Mouse (Mus musculus): ENCODE measurements around the gene Tesk1. TPM values are rescaled to one million over a fixed set of nuclear protein-coding genes. Genes with fewer than 3 reads are reported as not detected.

Gene Tesk1
- polyA plus RNA-seq, 1 experiment from 2014 or later, result 3.4 TPM

- Histone ChIP-seq H3K4me2 (ENCODE audit: low read depth, low read length) (no peak overlapping the region), H3K36me3 (ENCODE audit: control insufficient read depth, insufficient read depth, low read length) (no peaks in the 10 kb centered on the region), H3K27ac (ENCODE audit: low read length) (peak overlapping the region; percentile 68; the same call in 1 of the 2 replicates), H3K4me1 (replicated peaks; ENCODE audit: control insufficient read depth, insufficient read depth, low read length) (peaks cover 46% of the 10 kb centered on the region), H3K4me3 (ENCODE audit: low read length) (no peak overlapping the region), H3K9me3 (ENCODE audit: control insufficient read depth, low read length) (no peaks in the 10 kb centered on the region), H3K9ac (ENCODE audit: low read length) (peak overlapping the region; percentile 38; the same call in 1 of the 2 replicates), H3K27me3 (ENCODE audit: control insufficient read depth, insufficient read depth, low read depth, low read length) (no peaks in the 10 kb centered on the region)
- ATAC-seq (ENCODE audit: low read depth), result no peak
- 76% methylated on average over 10 of the region's 10 CpGs for WGBS
Measured at GRCm38 (mm10) chr4:43401486-43401885, 40.3 kb upstream of the Tesk1 start.

DNA sequence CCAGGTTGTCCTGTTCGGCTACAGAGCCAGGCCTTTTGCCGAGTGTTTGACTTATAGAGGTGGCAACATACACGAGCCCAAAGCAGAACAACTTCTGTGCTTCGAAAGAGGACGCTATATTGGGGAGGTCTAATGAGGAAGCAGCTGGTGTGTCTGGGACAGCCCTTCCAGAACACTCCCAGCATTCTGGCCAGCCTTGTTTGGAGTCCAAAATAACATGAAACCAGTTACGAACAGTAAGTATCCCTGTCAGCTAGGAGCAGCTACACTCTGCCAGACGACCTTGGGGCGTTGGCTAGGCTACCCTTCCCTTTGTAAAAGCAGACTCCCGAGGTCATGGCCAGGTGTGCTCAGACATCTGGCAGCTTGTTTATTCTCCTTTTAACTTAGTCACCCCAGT, 39.5 kb upstream of the Tesk1 start:
- Histone ChIP-seq H3K9me3 (ENCODE audit: control insufficient read depth, low read length) (no peaks in the 10 kb centered on the region), H3K9ac (ENCODE audit: low read length) (no peak overlapping the region), H3K36me3 (ENCODE audit: control insufficient read depth, insufficient read depth, low read length) (no peaks in the 10 kb centered on the region), H3K4me1 (replicated peaks; ENCODE audit: control insufficient read depth, insufficient read depth, low read length) (peaks cover 48% of the 10 kb centered on the region), H3K4me2 (ENCODE audit: low read depth, low read length) (no peak overlapping the region), H3K27ac (ENCODE audit: low read length) (no peak overlapping the region), H3K4me3 (ENCODE audit: low read length) (no peak overlapping the region), H3K27me3 (ENCODE audit: control insufficient read depth, insufficient read depth, low read depth, low read length) (no peaks in the 10 kb centered on the region)
- 62% methylated on average over 9 of the region's 9 CpGs for WGBS
- ATAC-seq (ENCODE audit: low read depth), result no peak

- 90% methylated on average over 10 of the region's 10 CpGs for WGBS
- H3K4me1 ChIP-seq (replicated peaks; ENCODE audit: control insufficient read depth, insufficient read depth, low read length), result peaks cover 34% of the 10 kb centered on the region
Measured at GRCm38 (mm10) chr4:43404697-43405096, 37.0 kb upstream of the Tesk1 start.

DNA sequence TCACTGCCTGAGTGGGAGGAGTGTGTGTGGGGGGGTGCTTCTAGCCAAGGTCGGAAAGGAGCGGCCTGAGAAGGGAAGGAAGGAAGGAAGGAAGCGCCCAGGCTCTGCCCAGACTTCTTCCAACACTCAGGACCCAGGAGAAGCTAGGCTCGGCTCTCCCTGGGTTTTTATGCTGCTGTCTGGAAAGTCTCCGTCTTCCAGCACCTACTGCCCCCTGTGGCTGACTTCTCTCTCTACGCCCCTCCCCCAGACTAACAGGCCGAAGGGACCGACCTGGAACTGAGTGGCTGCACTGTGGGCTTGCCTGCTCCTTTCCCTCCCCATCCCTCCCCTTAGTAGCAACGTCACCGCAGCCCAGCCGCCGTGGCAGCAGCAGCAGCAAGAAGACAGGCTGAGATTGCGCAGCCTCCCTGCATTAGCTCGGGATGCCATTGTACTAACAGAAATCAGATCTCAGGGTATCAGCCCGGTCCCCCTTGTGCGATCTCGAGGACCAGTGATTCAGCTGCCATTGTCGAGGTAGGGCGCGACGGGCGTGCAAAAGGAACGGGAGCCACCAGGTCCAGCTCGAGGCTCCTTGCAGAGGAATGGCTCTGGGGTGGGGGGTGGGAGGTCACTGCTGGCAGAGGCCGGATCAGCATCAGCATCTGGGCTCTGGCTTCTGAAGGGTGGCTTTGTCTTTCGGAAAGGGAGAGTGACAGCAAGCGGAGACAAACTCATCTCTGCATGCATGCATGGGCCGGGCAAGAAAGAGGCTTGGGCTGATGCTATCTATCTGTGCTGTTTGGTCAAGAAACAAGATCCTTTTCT, 35.4 kb upstream of the Tesk1 start:
- Histone ChIP-seq H3K4me1 (replicated peaks; ENCODE audit: control insufficient read depth, insufficient read depth, low read length) (peaks cover 17% of the 10 kb centered on the region), H3K4me2 (ENCODE audit: low read depth, low read length) (peak overlapping the region; percentile 64), H3K36me3 (ENCODE audit: control insufficient read depth, insufficient read depth, low read length) (no peaks in the 10 kb centered on the region), H3K9ac (ENCODE audit: low read length) (peak overlapping the region; percentile 66), H3K4me3 (ENCODE audit: low read length) (peak overlapping the region; percentile 48), H3K27me3 (ENCODE audit: control insufficient read depth, insufficient read depth, low read depth, low read length) (no peaks in the 10 kb centered on the region), H3K27ac (ENCODE audit: low read length) (peak overlapping the region; percentile 92), H3K9me3 (ENCODE audit: control insufficient read depth, low read length) (no peaks in the 10 kb centered on the region)
- ATAC-seq (ENCODE audit: low read depth), result peak; percentile 98
- 2% methylated on average over 28 of the region's 28 CpGs for WGBS

More at GRCm38 (mm10) chr4:43404697-43405096, 37.0 kb upstream of the Tesk1 start:
- H3K9ac ChIP-seq (ENCODE audit: low read length), result no peak overlapping the region
- no peak overlapping the region for H3K4me2 ChIP-seq (ENCODE audit: low read depth, low read length)
- H3K27ac ChIP-seq (ENCODE audit: low read length), result no peak overlapping the region
- no peak for ATAC-seq (ENCODE audit: low read depth)
- no peaks in the 10 kb centered on the region for H3K36me3 ChIP-seq (ENCODE audit: control insufficient read depth, insufficient read depth, low read length)
- H3K4me3 ChIP-seq (ENCODE audit: low read length), result no peak overlapping the region
- H3K9me3 ChIP-seq (ENCODE audit: control insufficient read depth, low read length), result no peaks in the 10 kb centered on the region
- H3K27me3 ChIP-seq (ENCODE audit: control insufficient read depth, insufficient read depth, low read depth, low read length), result no peaks in the 10 kb centered on the region

GRCm38 (mm10) chr4:43407071-43407920, 34.4 kb upstream of the Tesk1 start:
- ATAC-seq (ENCODE audit: low read depth), result no peak
- Histone ChIP-seq H3K27ac (ENCODE audit: low read length) (peak overlapping the region; percentile 92), H3K4me1 (replicated peaks; ENCODE audit: control insufficient read depth, insufficient read depth, low read length) (peaks cover 15% of the 10 kb centered on the region), H3K9ac (ENCODE audit: low read length) (peak overlapping the region; percentile 66), H3K9me3 (ENCODE audit: control insufficient read depth, low read length) (no peaks in the 10 kb centered on the region), H3K4me3 (ENCODE audit: low read length) (peak overlapping the region; percentile 48), H3K36me3 (ENCODE audit: control insufficient read depth, insufficient read depth, low read length) (no peaks in the 10 kb centered on the region), H3K4me2 (ENCODE audit: low read depth, low read length) (peak overlapping the region; percentile 64), H3K27me3 (ENCODE audit: control insufficient read depth, insufficient read depth, low read depth, low read length) (no peaks in the 10 kb centered on the region)
- WGBS, result 70% methylated on average over 12 of the region's 12 CpGs

DNA sequence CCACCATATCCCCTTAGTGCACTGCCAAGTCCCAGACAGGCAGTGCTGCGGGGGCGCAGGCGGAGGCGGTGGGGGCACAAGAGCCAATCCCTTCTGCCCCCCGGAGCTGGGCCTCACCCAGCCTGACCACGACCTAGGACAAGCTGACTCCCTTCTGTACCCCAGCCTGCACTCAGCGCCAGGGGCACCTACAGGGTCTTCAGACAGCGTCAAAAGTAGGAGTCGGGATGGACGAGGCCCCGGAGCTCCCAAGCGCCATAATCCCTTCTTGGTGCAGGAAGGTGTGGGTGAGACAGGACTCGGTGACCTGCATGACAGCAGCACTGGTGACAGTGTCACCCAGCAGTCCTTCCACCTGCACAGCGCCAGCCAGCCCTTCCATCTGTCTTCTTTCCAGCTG, 27.0 kb upstream of the Tesk1 start:
- H3K4me2 ChIP-seq (ENCODE audit: low read depth, low read length), result no peak overlapping the region
- 86% methylated on average over 12 of the region's 14 CpGs for WGBS
- H3K9me3 ChIP-seq (ENCODE audit: control insufficient read depth, low read length), result no peaks in the 10 kb centered on the region
- no peaks in the 10 kb centered on the region for H3K27me3 ChIP-seq (ENCODE audit: control insufficient read depth, insufficient read depth, low read depth, low read length)
- peaks cover 20% of the 10 kb centered on the region for H3K36me3 ChIP-seq (ENCODE audit: control insufficient read depth, insufficient read depth, low read length)
- H3K9ac ChIP-seq (ENCODE audit: low read length), result no peak overlapping the region
- peaks cover 29% of the 10 kb centered on the region for H3K4me1 ChIP-seq (replicated peaks; ENCODE audit: control insufficient read depth, insufficient read depth, low read length)
- no peak for ATAC-seq (ENCODE audit: low read depth)
- no peak overlapping the region for H3K4me3 ChIP-seq (ENCODE audit: low read length)
- no peak overlapping the region for H3K27ac ChIP-seq (ENCODE audit: low read length)

DNA sequence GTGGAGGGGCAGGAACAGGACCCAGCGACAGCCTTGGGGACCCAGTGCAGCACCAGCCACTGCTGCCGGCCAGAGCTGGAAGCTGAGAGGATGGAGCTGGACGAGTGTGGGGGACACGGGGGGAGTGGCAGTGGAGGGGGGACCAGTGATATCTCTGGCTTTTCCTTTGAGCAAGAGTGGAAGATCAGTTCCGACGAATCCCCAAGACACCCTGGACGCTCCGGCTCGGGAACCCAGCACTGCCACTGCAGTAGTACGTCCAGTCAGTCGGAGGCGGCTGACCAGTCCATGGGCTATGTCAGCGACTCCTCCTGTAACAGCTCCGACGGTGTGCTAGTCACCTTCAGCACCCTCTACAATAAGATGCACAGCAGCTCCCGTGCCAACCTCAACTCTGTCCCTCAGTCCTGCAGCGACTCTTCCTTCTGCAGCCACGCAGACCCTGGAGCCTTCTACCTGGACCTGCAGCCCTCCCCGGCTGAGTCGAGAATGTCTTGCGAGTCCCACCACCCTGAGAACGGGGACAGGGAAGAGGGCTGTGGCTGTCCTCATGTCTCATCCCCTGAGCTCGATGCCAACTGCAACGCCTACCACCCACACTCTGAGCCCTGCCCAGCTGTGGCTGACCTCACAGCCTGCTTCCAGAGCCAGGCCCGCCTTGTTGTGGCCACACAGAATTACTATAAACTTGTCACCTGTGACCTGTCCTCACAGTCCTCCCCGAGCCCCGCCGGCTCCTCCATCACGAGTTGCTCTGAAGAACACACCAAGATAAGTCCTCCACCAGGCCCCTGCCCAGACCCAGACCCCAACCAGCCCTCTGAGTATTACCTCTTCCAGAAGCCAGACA, 26.3 kb upstream of the Tesk1 start:
- no peaks in the 10 kb centered on the region for H3K9me3 ChIP-seq (ENCODE audit: control insufficient read depth, low read length)
- H3K4me2 ChIP-seq (ENCODE audit: low read depth, low read length), result no peak overlapping the region
- peaks cover 34% of the 10 kb centered on the region for H3K4me1 ChIP-seq (replicated peaks; ENCODE audit: control insufficient read depth, insufficient read depth, low read length)
- H3K27ac ChIP-seq (ENCODE audit: low read length), result no peak overlapping the region
- 90% methylated on average over 29 of the region's 29 CpGs for WGBS
- H3K27me3 ChIP-seq (ENCODE audit: control insufficient read depth, insufficient read depth, low read depth, low read length), result no peaks in the 10 kb centered on the region
- H3K36me3 ChIP-seq (ENCODE audit: control insufficient read depth, insufficient read depth, low read length), result peaks cover 20% of the 10 kb centered on the region
- no peak for ATAC-seq (ENCODE audit: low read depth)
- H3K9ac ChIP-seq (ENCODE audit: low read length), result no peak overlapping the region
- no peak overlapping the region for H3K4me3 ChIP-seq (ENCODE audit: low read length)

GRCm38 (mm10) chr4:43416071-43416490, 25.7 kb upstream of the Tesk1 start:
- ATAC-seq (ENCODE audit: low read depth), result no peak

More at GRCm38 (mm10) chr4:43416071-43416490, 25.7 kb upstream of the Tesk1 start:
- Histone ChIP-seq H3K27me3 (ENCODE audit: control insufficient read depth, insufficient read depth, low read depth, low read length) (no peaks in the 10 kb centered on the region), H3K4me2 (ENCODE audit: low read depth, low read length) (no peak overlapping the region), H3K27ac (ENCODE audit: low read length) (no peak overlapping the region), H3K4me3 (ENCODE audit: low read length) (no peak overlapping the region), H3K9ac (ENCODE audit: low read length) (no peak overlapping the region), H3K36me3 (ENCODE audit: control insufficient read depth, insufficient read depth, low read length) (peaks cover 20% of the 10 kb centered on the region), H3K4me1 (replicated peaks; ENCODE audit: control insufficient read depth, insufficient read depth, low read length) (peaks cover 34% of the 10 kb centered on the region), H3K9me3 (ENCODE audit: control insufficient read depth, low read length) (no peaks in the 10 kb centered on the region)
- WGBS, result 95% methylated on average over 22 of the region's 22 CpGs

Data from lung, embryonic 16.5 days (tissue).